Mouse (Mus musculus) cortical plate, adult 2 months (tissue): ENCODE measurements around the gene Hip1r. TPM values are rescaled to one million over a fixed set of nuclear protein-coding genes. Genes with fewer than 3 reads are reported as not detected.

Experiments
- H3K27ac ChIP-seq: fragments of 200-500 bp; 2 replicates; pipeline ENCODE4 v1.5.1; 2012; ENCODE audit warnings: low read length, control low read depth, inconsistent platforms; ENCODE audit not compliant: insufficient read depth
- H3K4me1 ChIP-seq: fragments of 200-500 bp; 2 replicates; pipeline ENCODE4 v1.6.1; 2011; ENCODE audit warnings: low read length; ENCODE audit not compliant: control insufficient read depth, insufficient read depth
- H3K4me3 ChIP-seq: fragments of 200-500 bp; 2 replicates; pipeline ENCODE4 v1.5.1; 2011; ENCODE audit warnings: mild to moderate bottlenecking, low read length, control low read depth; ENCODE audit not compliant: insufficient read depth
- CTCF ChIP-seq: fragments of 200-500 bp; IDR thresholded peaks from 2 replicates; pipeline ENCODE4 v1.5.1; 2011; ENCODE audit warnings: mild to moderate bottlenecking, control low read depth, low read length; ENCODE audit not compliant: insufficient read depth; ENCODE audit errors: extremely low read depth
- POLR2A ChIP-seq: fragments of 200-500 bp; IDR thresholded peaks from 2 replicates; pipeline ENCODE4 v1.6.1; 2011; ENCODE audit warnings: mild to moderate bottlenecking, low read length, control low read depth; ENCODE audit not compliant: insufficient read depth; ENCODE audit errors: extremely low read depth
- polyA plus RNA-seq: library from polyadenylated mRNA; depleted of rRNA; stranded (reverse); fragments of >200 nt; gene quantifications from 2 replicates; pipeline ENCODE4 v1.2.3, GENCODE M21; 2012

Gene Hip1r
- polyA plus RNA-seq, 1 experiment: 42.1 TPM

- TF ChIP-seq POLR2A: no peak
- TF ChIP-seq CTCF: no peak; the same call in 1 of the 2 replicates
- Histone ChIP-seq H3K27ac (no peak overlapping the region), H3K4me3 (no peak overlapping the region), H3K4me1 (0 out of 2 replicates have a peak, but pooled peaks cover 2% of the 10 kb centered on the region)
Measured at GRCm38 (mm10) chr5:123947041-123947761, 26.2 kb upstream of the Hip1r start.

DNA sequence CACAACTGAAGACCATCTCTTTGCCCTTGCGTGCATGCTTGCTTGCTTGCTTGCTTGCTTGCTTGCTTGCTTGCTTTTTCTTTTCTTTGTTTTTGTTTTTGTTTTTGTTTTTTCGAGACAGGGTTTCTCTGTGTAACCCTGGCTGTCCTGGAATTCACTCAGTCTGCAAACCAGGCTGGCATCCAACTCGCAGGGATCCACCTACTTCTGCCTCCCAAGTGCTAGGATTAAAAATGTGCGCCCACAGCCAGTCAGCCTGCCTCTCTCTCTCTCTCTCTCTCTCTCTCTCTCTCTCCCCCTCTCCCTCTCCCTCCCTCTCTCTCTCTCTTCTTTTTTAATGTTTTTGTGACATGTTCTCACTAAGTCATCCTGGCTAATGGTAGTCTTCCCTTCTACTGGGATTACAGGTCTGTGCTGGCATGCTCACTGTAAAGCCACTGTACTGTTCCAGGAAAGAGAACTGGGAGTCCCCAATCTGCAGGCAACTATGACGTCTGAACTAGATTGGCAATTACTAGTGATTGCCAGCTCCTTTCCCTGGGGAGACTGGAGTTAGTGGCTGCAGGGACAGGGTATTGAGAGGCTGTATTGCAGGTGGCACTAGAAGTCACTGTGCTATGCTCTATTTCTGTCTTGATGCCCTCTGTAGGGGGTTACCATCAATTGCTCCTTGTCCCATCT lies 20.9 kb upstream of the Hip1r start:
- TF ChIP-seq POLR2A (no peak), CTCF (no peak)
- H3K27ac ChIP-seq: peak overlapping the region; percentile 32; the same call in 1 of the 2 replicates
- no peak overlapping the region for H3K4me3 ChIP-seq
- peaks cover 7% of the 10 kb centered on the region; the same call in 1 of the 2 replicates for H3K4me1 ChIP-seq

DNA sequence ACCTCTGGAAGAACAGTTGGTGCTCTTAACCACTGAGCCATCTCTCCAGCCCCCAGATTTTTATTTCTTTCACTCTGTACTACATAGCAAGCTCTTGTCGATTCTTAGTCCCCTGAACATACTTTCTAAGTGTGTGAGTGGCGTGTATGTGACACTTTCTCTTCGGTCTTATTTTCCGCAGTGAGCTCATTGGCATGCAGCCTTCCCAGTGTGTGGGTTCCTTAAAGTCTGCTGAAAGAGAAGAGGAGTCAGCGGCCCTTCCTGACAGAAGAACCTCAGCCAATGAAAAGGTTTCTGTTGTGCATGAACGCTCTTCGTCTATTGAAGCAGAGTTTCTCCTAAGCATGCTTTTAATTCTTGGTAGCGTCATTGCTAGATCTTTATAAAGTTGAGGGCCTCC lies 16.2 kb upstream of the Hip1r start:
- no peak overlapping the region for H3K27ac ChIP-seq

DNA sequence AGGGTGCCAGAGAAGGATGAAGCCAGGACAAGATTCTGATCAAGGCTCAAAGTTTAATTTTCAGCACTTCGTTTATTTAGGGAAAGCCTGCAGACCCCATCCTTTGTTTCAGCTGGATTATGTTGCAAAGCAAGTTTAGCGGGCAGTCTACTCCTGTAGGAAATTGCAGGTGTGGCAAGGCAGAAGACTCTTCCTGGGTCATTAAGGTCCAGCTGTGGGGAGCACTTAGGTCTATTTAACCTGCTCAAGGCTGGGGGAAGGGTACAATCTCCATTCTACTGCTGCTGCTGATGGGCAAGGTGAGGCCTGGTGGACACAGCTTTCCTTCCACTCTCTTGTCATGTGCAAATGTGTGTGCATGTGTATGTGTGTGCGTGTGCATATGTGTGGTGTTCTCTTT lies 14.4 kb upstream of the Hip1r start:
- TF ChIP-seq POLR2A: no peak
- no peak for TF ChIP-seq CTCF
- Histone ChIP-seq H3K4me1 (peaks cover 3% of the 10 kb centered on the region; the same call in 1 of the 2 replicates), H3K4me3 (no peak overlapping the region), H3K27ac (no peak overlapping the region)

More for the DNA sequence above, 16.2 kb upstream of the Hip1r start:
- Histone ChIP-seq H3K4me1 (peaks cover 5% of the 10 kb centered on the region; the same call in 1 of the 2 replicates), H3K4me3 (no peak overlapping the region)
- no peak for TF ChIP-seq POLR2A
- TF ChIP-seq CTCF: no peak

GRCm38 (mm10) chr5:123960129-123960528 lies 13.3 kb upstream of the Hip1r start:
- Histone ChIP-seq H3K4me3 (no peak overlapping the region), H3K27ac (no peak overlapping the region), H3K4me1 (0 out of 2 replicates have a peak, but pooled peaks cover 1% of the 10 kb centered on the region)
- TF ChIP-seq CTCF (no peak), POLR2A (no peak)

DNA sequence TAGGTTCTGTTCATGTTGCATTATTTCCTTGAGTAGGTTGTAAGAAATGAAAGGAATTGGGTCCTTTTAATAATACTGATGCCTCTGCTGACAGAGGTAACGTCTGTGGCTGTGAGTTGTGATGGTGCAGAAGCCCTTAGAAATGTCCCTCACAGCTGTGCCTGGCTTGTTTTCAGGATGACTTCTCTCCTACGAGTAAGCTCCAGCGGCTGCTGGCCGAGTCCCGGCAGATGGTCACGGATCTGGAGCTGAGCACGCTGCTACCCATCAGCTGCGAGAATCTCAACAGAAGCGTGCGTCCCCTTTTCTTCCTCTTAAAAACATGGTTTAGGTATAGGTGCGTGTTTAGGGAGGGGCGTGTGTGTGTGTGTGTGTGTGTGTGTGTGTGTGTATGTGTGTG lies 12.4 kb upstream of the Hip1r start:
- TF ChIP-seq POLR2A (no peak), CTCF (no peak)
- no peak overlapping the region for H3K27ac ChIP-seq
- no peak overlapping the region for H3K4me3 ChIP-seq
- 0 out of 2 replicates have a peak, but pooled peaks cover 1% of the 10 kb centered on the region for H3K4me1 ChIP-seq

DNA sequence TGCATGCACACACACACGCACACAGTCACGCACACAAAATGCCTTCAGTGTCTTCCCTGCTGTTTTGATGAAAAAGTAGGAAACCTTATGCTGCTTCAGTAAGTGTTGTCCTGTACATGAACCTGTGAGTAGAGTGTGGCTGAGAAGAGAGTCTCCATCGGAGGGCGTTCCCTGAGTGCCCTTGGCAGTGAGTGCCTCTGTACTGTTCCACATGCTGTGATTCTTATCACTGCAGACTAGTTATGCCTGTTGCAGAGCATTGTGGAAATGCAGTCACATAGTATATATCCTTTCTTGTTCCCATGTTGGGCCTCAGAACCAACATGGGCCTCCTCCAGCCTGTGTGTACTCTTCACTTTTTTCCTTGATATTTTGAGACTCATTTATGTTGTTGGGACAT lies 9.2 kb upstream of the Hip1r start:
- no peak overlapping the region for H3K27ac ChIP-seq
- no peak overlapping the region for H3K4me3 ChIP-seq
- peaks cover under 1% of the 10 kb centered on the region; the same call in 1 of the 2 replicates for H3K4me1 ChIP-seq
- no peak for TF ChIP-seq POLR2A
- TF ChIP-seq CTCF: no peak

- peaks cover 2% of the 10 kb centered on the region for H3K4me1 ChIP-seq
- H3K4me3 ChIP-seq: no peak overlapping the region
- TF ChIP-seq CTCF: no peak
- no peak for TF ChIP-seq POLR2A
- no peak overlapping the region for H3K27ac ChIP-seq
Measured at GRCm38 (mm10) chr5:123966759-123967158, 6.7 kb upstream of the Hip1r start.

DNA sequence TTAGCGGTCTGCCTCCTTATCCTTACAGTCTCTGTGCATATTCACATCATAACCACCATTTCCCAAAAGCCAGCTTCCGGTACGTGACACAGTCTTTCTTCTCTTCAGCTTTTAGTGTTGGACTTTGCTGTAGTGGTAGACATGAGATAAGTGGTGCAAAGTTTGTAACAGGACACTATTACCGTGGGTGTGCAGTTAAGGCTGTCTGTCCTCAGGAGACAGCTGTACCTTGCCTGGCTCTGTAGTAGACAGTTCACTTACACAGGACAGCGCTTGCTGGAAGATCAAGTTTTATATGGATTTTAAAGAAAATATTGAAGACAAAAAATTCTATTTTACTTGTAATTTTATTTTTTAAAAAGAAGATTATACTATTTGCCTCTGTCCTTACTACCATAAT lies 5.0 kb upstream of the Hip1r start:
- no peak overlapping the region for H3K27ac ChIP-seq
- H3K4me3 ChIP-seq: no peak overlapping the region
- TF ChIP-seq CTCF: no peak
- TF ChIP-seq POLR2A: no peak
- peaks cover 2% of the 10 kb centered on the region for H3K4me1 ChIP-seq
